Mouse (Mus musculus): Measurements from ENCODE around the gene Otud7a. TPM values are rescaled to one million over a fixed set of nuclear protein-coding genes. Genes with fewer than 3 reads are reported as not detected.

Gene Otud7a
- polyA plus RNA-seq, 1 experiment from 2014 or later = 0.24 TPM

GRCm38 (mm10) chr7:63559679-63560078 lies 115.1 kb downstream of the Otud7a start:
- no peak for ATAC-seq (ENCODE audit: extremely low read depth, insufficient number of reproducible peaks, low FRiP score, low TSS enrichment)
- Histone ChIP-seq H3K9ac (no peak overlapping the region), H3K27me3 (replicated peaks) (no peaks in the 10 kb centered on the region; the same call in 1 of the 2 replicates), H3K36me3 (no peaks in the 10 kb centered on the region), H3K4me1 (no peaks in the 10 kb centered on the region), H3K4me3 (no peak overlapping the region), H3K27ac (replicated peaks) (no peak overlapping the region), H3K9me3 (no peaks in the 10 kb centered on the region), H3K4me2 (no peak overlapping the region)
- WGBS = 65% methylated on average over 1 of the region's 1 CpGs

GRCm38 (mm10) chr7:63583310-63583709 lies 138.8 kb downstream of the Otud7a start:
- Histone ChIP-seq H3K4me2 (no peak overlapping the region), H3K36me3 (no peaks in the 10 kb centered on the region), H3K27me3 (replicated peaks) (no peaks in the 10 kb centered on the region), H3K27ac (replicated peaks) (no peak overlapping the region), H3K4me1 (no peaks in the 10 kb centered on the region), H3K9me3 (no peaks in the 10 kb centered on the region), H3K9ac (no peak overlapping the region), H3K4me3 (no peak overlapping the region)
- ATAC-seq (ENCODE audit: extremely low read depth, insufficient number of reproducible peaks, low FRiP score, low TSS enrichment) = no peak
- WGBS = 76% methylated on average over 2 of the region's 2 CpGs

GRCm38 (mm10) chr7:63586184-63586870 lies 141.8 kb downstream of the Otud7a start:
- no peak overlapping the region for H3K27ac ChIP-seq (replicated peaks)
- no peaks in the 10 kb centered on the region for H3K9me3 ChIP-seq
- no peaks in the 10 kb centered on the region for H3K36me3 ChIP-seq
- H3K4me3 ChIP-seq = no peak overlapping the region
- no peak for ATAC-seq (ENCODE audit: extremely low read depth, insufficient number of reproducible peaks, low FRiP score, low TSS enrichment)
- H3K27me3 ChIP-seq (replicated peaks) = no peaks in the 10 kb centered on the region
- 51% methylated on average over 2 of the region's 2 CpGs for WGBS
- H3K9ac ChIP-seq = no peak overlapping the region
- H3K4me1 ChIP-seq = no peaks in the 10 kb centered on the region
- no peak overlapping the region for H3K4me2 ChIP-seq

- H3K4me2 ChIP-seq = no peak overlapping the region
- no peaks in the 10 kb centered on the region for H3K9me3 ChIP-seq
- ATAC-seq (ENCODE audit: extremely low read depth, insufficient number of reproducible peaks, low FRiP score, low TSS enrichment) = no peak
- no peak overlapping the region for H3K27ac ChIP-seq (replicated peaks)
- 51% methylated on average over 2 of the region's 2 CpGs for WGBS
- no peak overlapping the region for H3K9ac ChIP-seq
- no peaks in the 10 kb centered on the region for H3K27me3 ChIP-seq (replicated peaks)
- H3K4me3 ChIP-seq = no peak overlapping the region
- H3K4me1 ChIP-seq = no peaks in the 10 kb centered on the region
- H3K36me3 ChIP-seq = no peaks in the 10 kb centered on the region
These were observed 145.8 kb downstream of the Otud7a start for GRCm38 (mm10) chr7:63590305-63590704.

GRCm38 (mm10) chr7:63591322-63591721 lies 146.8 kb downstream of the Otud7a start:
- no peaks in the 10 kb centered on the region for H3K36me3 ChIP-seq
- H3K9ac ChIP-seq = no peak overlapping the region
- no peaks in the 10 kb centered on the region for H3K27me3 ChIP-seq (replicated peaks)
- no peaks in the 10 kb centered on the region for H3K9me3 ChIP-seq
- H3K27ac ChIP-seq (replicated peaks) = no peak overlapping the region
- no peak for ATAC-seq (ENCODE audit: extremely low read depth, insufficient number of reproducible peaks, low FRiP score, low TSS enrichment)
- H3K4me2 ChIP-seq = no peak overlapping the region
- 60% methylated on average over 4 of the region's 4 CpGs for WGBS
- H3K4me1 ChIP-seq = no peaks in the 10 kb centered on the region
- no peak overlapping the region for H3K4me3 ChIP-seq

GRCm38 (mm10) chr7:63592061-63592460 lies 147.5 kb downstream of the Otud7a start:
- Histone ChIP-seq H3K9me3 (no peaks in the 10 kb centered on the region), H3K9ac (no peak overlapping the region), H3K4me2 (no peak overlapping the region), H3K4me1 (no peaks in the 10 kb centered on the region), H3K36me3 (no peaks in the 10 kb centered on the region), H3K4me3 (no peak overlapping the region), H3K27me3 (replicated peaks) (no peaks in the 10 kb centered on the region), H3K27ac (replicated peaks) (no peak overlapping the region)
- 57% methylated on average over 3 of the region's 3 CpGs for WGBS
- ATAC-seq (ENCODE audit: extremely low read depth, insufficient number of reproducible peaks, low FRiP score, low TSS enrichment) = no peak

- no peak for ATAC-seq (ENCODE audit: extremely low read depth, insufficient number of reproducible peaks, low FRiP score, low TSS enrichment)
- 0 out of 2 replicates have a peak, but pooled peaks cover 3% of the 10 kb centered on the region for H3K4me1 ChIP-seq
- no peak overlapping the region for H3K27ac ChIP-seq (replicated peaks)
- H3K9ac ChIP-seq = no peak overlapping the region
- H3K4me2 ChIP-seq = no peak overlapping the region
- H3K4me3 ChIP-seq = no peak overlapping the region
- H3K36me3 ChIP-seq = no peaks in the 10 kb centered on the region
- no peaks in the 10 kb centered on the region for H3K9me3 ChIP-seq
- H3K27me3 ChIP-seq (replicated peaks) = no peaks in the 10 kb centered on the region
- 64% methylated on average over 1 of the region's 1 CpGs for WGBS
These were observed 160.3 kb downstream of the Otud7a start for GRCm38 (mm10) chr7:63604827-63605226.

GRCm38 (mm10) chr7:63617018-63617417 lies 172.5 kb downstream of the Otud7a start:
- Histone ChIP-seq H3K27me3 (replicated peaks) (no peaks in the 10 kb centered on the region), H3K27ac (replicated peaks) (no peak overlapping the region), H3K4me1 (no peaks in the 10 kb centered on the region), H3K4me3 (no peak overlapping the region), H3K9ac (no peak overlapping the region), H3K4me2 (no peak overlapping the region), H3K36me3 (no peaks in the 10 kb centered on the region), H3K9me3 (no peaks in the 10 kb centered on the region)
- 76% methylated on average over 3 of the region's 3 CpGs for WGBS
- ATAC-seq (ENCODE audit: extremely low read depth, insufficient number of reproducible peaks, low FRiP score, low TSS enrichment) = no peak

GRCm38 (mm10) chr7:63620776-63621340 lies 176.3 kb downstream of the Otud7a start:
- Histone ChIP-seq H3K9me3 (no peaks in the 10 kb centered on the region), H3K36me3 (no peaks in the 10 kb centered on the region), H3K27me3 (replicated peaks) (no peaks in the 10 kb centered on the region), H3K4me3 (no peak overlapping the region), H3K4me2 (no peak overlapping the region), H3K4me1 (no peaks in the 10 kb centered on the region), H3K27ac (replicated peaks) (no peak overlapping the region), H3K9ac (no peak overlapping the region)
- 78% methylated on average over 5 of the region's 5 CpGs for WGBS
- ATAC-seq (ENCODE audit: extremely low read depth, insufficient number of reproducible peaks, low FRiP score, low TSS enrichment) = no peak

- no peaks in the 10 kb centered on the region for H3K36me3 ChIP-seq
- ATAC-seq (ENCODE audit: extremely low read depth, insufficient number of reproducible peaks, low FRiP score, low TSS enrichment) = no peak
- H3K9ac ChIP-seq = no peak overlapping the region
- H3K9me3 ChIP-seq = no peaks in the 10 kb centered on the region
- no peak overlapping the region for H3K4me3 ChIP-seq
- no peak overlapping the region for H3K4me2 ChIP-seq
- no peaks in the 10 kb centered on the region for H3K27me3 ChIP-seq (replicated peaks)
- H3K27ac ChIP-seq (replicated peaks) = no peak overlapping the region
- no peaks in the 10 kb centered on the region for H3K4me1 ChIP-seq
- 79% methylated on average over 3 of the region's 3 CpGs for WGBS
These were observed 193.1 kb downstream of the Otud7a start for GRCm38 (mm10) chr7:63637651-63638050.

GRCm38 (mm10) chr7:63644002-63644401 lies 199.5 kb downstream of the Otud7a start:
- Histone ChIP-seq H3K4me1 (no peaks in the 10 kb centered on the region), H3K27ac (replicated peaks) (no peak overlapping the region), H3K9me3 (no peaks in the 10 kb centered on the region), H3K36me3 (no peaks in the 10 kb centered on the region), H3K4me2 (no peak overlapping the region), H3K27me3 (replicated peaks) (no peaks in the 10 kb centered on the region), H3K4me3 (no peak overlapping the region), H3K9ac (no peak overlapping the region)
- 63% methylated on average over 1 of the region's 1 CpGs for WGBS
- no peak for ATAC-seq (ENCODE audit: extremely low read depth, insufficient number of reproducible peaks, low FRiP score, low TSS enrichment)

GRCm38 (mm10) chr7:63647136-63647535 lies 202.6 kb downstream of the Otud7a start:
- ATAC-seq (ENCODE audit: extremely low read depth, insufficient number of reproducible peaks, low FRiP score, low TSS enrichment) = no peak
- no peaks in the 10 kb centered on the region for H3K36me3 ChIP-seq
- no peaks in the 10 kb centered on the region for H3K27me3 ChIP-seq (replicated peaks)
- no peak overlapping the region for H3K4me3 ChIP-seq
- no peaks in the 10 kb centered on the region for H3K9me3 ChIP-seq
- H3K4me2 ChIP-seq = no peak overlapping the region
- no peak overlapping the region for H3K9ac ChIP-seq
- no peak overlapping the region for H3K27ac ChIP-seq (replicated peaks)
- H3K4me1 ChIP-seq = no peaks in the 10 kb centered on the region
- 44% methylated on average over 1 of the region's 1 CpGs for WGBS
